Mouse (Mus musculus): ENCODE measurements around the gene Slc16a3.
A peak's percentile ranks its signal among the peaks of the same experiment; 100 is the strongest.

Gene Slc16a3

DNA sequence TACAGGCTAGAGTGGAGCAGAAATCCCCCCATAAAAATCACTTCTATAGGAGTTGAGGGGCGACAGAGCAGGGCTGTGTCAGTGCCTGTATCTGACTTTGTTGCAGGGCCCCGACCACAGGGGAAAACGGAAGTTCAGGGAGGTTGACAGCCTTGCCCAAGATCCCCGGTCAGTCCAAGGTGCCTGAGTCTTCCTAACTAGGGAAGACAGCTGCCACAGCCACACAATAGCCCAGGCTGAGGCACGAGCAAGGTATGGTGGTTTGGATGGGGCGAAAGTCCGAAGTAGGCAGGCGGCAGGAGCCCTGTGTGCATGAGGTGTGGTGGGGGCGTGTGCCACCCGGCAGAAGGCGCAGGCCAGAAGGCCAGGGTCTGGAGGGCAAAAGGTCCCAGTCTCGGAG lies at the start of gene Slc16a3:
TSS of gene Slc16a3 (plus strand) at position 153 of the 400 bp plus-strand sequence.
- DNase-seq (ENCODE audit: low spot score in 2 of 2), result no peak

DNA sequence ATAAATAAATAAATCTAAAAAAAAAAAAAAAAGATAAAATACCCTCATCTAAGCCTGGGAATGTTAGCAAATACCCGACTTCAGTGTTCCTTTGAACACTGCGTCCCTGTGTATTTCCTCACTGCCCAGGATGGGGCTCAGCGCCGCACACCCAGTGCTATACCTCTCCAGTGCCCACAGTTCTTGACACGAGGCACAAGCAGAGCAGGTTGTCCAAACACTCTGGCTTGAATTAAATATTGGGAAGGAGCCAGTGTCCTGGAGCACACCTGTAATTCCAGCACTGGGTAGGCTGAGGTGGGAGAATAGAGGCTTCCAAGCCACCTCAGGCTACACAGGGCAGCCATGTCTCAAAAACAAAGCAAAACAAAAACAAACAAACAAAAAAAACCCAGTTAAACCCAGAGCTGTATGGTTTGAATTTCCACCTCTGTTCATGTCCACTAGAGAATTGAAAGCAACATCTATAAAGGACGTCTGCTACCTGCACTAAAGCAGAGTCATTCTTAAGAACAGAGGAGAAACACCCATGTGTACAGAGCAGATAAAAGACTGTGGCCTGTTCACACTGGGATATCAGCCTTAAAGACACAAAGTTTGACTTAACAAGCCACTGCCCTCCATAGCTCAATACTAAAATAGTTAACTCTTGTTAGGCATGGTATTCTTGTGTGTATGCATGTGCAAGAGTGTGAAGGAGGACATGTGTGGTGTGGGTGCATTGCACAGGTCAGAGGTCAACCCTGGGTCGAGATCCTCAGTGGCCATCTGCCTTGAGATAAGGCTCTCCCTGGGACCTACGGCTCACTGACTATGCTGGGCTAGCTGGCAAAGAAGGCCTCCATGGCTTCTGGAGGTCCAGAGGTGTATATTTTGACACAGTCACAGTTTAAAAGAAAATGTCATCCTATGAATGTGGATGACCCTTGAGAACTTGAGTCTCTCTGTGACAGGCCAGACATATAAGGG lies 47.7 kb upstream of the Slc16a3 start:
- no peak for DNase-seq (ENCODE audit: low spot score in 2 of 2)

DNA sequence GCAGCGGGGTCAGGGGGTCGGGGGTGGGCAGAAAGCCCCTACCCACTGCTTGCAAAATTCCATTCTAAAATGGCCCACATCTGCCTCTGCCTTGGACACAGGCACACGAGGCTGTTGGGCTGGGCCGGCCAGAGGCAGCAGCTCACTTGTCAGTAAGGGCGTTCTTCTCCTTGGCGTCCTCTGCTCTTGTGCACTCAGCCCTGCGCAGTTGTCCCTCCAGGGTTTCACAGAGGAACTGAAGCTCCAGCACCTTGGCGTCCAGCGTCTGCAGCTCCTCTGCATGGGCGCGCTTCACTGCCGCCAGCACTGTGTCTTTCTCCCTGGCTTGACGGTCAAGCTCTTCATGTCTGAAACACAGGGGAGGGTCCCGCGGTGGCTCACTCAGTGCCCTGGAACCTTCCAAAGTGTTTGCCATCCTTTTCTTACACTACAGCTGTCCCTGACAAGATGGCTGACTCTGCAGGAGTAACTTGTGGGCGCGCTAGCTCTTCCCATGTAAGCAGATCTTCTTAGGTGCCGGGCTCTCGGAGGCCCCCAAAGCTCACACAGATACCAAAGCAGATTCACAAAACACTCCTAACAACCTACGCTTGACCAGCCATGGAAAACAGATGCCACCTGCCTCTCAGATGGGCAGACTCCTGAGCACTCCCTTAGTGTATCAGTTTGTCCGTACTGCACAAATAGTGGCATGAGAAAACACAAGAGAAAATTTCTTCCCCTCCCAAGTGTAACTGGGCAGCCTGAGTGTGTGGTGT lies 46.4 kb upstream of the Slc16a3 start:
- no peak for DNase-seq (ENCODE audit: low spot score in 2 of 2)

DNA sequence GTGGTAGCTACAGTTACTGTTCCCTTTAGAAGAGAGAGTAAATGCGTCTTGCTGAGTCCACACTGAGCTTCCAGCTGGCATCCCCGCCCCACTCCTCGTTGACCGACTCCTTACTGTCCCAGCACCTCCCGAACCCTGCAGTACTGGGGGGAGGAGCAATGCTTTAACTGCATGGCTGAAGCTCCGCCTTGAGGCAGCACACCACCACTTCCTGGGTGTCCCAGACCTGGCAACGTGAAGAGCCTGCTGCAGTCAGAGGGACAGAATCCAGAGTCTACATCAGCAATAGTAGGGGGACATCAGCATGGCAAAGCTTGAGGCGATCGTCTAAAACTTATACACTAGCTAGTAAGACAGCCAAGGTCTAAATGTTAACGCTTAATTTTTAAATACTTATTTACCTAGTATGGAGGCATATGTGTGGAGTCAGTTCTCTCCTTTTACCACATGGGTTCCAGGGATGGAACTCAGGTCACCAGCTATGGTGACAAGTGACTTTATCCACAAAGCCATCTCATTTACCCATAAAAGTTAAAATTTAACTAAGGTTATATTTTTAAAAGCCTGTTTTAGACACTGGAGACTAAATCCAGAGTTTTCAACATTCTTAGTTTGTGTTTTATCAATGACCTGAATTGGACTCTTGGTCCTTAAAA lies 45.7 kb upstream of the Slc16a3 start:
- DNase-seq (ENCODE audit: low spot score in 2 of 2), result no peak

DNA sequence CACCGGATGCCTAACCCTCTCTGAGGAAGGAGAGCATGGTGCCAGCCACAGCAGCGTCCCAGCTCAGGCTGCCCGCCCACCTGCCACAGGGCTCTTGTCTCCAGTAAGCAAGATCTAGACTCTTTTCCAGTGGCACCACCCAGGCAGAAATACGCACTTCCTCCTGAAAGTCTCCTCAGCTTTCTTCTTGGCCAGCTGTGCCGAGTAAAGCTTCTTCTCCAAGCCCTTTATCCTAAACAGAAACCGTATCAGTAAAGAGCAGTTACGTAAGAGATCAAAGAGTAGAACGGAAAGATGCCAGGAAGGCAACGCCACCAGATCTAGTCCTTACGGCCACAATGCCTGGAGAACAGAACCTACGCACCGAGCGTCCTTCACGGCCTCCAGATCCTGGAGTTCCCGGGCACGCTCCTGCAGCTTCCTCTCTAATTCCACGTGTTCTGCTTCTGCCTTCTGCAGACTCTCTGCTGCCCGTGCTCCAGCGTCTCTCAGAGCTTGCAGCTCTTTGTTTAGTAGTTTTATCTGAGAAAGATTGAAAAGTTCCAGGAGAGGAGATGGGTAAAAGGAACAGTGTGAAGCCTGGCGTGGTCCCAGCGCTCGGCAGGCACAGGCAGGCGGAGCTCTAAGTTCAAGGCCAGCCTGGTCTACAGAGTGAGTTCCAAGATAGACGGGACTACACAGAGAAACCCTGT lies 45.0 kb upstream of the Slc16a3 start:
- no peak for DNase-seq (ENCODE audit: low spot score in 2 of 2)

DNA sequence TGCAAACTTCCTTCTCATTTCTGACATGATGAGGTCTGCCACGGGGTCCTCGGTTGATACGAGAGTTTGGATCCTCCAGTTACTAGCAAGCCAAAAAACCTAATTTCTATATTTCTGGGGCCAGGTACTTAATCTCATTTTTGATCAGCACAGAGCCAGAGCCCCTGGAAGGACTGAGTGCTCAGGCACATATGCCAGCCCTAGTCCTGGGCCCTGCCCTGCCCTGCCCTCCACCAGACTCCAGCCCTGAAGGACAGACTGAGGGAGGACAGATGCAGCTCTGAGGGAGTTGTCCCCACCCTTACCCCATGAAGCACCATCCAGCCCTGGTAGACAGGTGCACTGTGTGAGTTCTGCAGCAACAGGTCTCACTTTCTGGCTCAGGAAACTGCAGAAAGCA lies 43.7 kb upstream of the Slc16a3 start:
- no peak for DNase-seq (ENCODE audit: low spot score in 2 of 2)

DNA sequence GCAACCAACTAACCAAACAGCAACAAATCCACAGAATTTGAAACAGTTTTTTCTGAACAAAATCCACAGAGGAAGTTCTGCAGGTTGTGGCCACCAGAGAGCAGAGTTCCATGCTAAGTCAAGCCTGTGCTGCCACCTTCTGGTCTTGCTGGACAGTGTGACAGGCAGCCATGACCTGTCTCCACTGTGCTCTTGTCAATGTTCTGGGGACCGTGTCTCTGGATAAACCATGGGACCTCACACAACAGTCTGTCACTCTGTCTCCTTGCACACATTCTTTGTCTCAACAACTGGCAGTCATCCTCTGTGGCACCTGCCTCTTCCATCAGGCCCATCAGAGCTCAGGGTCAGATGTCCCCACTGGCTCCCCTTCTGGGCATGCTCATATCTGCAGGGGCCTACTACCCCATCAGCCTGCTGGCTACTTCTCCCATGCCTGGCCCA lies 42.8 kb upstream of the Slc16a3 start:
- peak; percentile 69 to 77 for DNase-seq (ENCODE audit: low spot score in 2 of 2)

DNA sequence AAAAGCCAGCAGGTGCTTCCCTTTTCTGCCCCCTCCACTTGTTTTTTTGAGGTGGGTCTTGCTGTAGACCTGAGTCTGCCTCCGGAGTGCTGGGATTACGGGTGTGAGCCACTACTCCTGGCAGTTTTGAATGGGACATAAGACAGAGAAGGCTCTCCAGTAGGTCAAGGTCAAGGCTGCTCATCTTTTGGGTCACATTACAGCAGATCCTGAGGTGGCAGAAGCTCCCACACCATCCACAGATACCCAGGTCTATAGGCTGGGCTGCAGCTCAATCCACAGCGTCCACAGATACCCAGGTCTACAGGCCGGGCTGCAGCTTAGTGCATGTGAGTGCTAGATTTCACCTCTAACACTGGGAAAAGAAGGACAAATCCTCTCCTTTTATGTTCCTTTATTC lies 34.5 kb upstream of the Slc16a3 start:
- no peak for DNase-seq (ENCODE audit: low spot score in 2 of 2)

DNA sequence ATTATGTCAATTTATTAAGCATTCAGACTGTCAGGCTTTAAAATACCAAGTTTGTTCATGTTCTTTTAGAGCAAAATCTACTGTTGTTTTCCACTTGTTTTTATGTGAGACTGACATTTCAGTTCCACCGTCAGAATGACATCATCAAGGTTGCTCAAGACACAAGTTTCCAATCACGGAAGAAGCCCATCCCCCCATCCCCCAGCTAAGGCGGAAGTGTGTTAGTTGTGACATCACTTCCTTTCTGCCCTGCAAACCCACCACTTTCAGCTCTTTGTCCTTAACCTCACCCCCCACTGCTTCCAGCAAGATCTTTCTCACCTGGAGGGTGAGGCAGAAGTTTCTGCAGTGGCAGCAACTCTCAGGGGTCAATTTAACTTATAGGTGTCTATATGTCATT lies 31.8 kb upstream of the Slc16a3 start:
- DNase-seq (ENCODE audit: low spot score in 2 of 2), result no peak

DNA sequence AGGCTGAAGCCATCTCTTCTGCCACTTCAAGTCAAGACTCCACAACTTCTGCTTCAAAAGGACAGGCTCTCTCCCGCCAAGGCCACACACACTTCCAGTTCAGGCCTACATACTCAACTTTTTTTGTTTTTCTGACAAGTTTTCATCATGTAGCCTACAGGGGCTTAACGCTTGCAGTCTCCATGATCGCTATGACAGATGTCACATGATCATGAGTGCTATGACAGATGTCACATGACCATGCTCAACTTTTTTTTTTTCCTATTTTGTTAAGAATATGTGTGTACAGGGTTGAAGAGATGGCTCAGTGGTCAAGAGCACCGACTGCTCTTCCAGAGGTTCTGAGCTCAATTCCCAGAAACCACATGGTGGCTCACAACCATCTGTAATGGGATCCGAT lies 30.5 kb upstream of the Slc16a3 start:
- no peak for DNase-seq (ENCODE audit: low spot score in 2 of 2)

DNA sequence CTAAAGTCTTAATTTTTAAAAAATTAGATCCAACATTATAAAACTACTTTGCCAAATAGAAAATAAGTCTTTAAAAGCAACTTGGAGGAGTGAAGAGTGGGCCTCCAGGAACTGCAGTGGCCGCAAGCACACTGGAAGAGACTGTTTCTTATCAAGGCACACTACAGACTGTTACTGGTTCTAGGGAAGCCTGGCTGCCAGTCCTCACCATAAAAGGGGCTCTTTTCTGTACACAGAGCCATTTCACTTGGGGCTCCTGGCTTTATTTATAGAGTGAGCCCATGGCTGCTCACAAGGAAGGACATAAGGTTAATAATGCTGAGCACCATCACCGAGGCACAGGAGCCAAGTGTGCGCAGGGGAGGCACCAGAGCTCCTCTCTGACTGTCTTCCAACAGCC lies 25.8 kb upstream of the Slc16a3 start:
- DNase-seq (ENCODE audit: low spot score in 2 of 2), result no peak

DNA sequence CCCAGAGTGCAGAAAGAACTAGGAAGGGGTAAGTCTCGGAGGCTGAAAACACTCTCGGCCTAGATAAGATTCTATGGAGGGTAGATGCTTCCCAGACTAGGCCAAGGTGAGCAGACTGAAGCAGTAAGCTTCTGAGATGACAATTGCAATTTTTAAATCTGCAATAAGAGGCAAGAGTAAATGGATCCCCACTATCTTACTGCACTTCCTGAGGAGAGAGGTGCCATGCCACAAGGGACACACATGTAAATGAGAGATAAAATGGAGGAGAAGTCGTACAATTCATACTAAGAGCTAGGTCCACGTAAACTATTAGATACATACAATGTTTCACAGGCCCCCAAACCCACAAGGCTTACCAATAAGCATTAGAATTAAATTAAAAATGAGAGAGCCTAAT lies 19.8 kb upstream of the Slc16a3 start:
- DNase-seq (ENCODE audit: low spot score in 2 of 2), result no peak

DNA sequence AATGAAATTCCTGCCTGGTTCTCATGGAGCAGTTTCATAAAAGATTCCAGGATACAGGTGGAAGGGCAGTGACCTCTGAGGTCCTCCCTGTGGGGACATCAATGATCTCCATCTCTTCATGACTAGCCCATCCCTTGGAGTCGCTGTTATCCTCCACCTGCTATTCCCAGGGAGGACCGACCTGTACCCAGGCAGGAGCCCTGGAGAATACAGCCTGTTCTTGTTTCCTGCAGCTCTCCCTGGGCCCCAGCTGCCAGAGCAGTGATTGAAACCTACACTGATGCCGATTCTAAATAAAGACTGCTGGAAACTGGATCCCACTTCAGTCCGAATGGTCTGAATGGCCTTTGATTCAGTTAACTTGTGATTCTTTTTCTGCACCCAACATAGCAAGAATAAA lies 16.8 kb upstream of the Slc16a3 start:
- no peak for DNase-seq (ENCODE audit: low spot score in 2 of 2)

DNA sequence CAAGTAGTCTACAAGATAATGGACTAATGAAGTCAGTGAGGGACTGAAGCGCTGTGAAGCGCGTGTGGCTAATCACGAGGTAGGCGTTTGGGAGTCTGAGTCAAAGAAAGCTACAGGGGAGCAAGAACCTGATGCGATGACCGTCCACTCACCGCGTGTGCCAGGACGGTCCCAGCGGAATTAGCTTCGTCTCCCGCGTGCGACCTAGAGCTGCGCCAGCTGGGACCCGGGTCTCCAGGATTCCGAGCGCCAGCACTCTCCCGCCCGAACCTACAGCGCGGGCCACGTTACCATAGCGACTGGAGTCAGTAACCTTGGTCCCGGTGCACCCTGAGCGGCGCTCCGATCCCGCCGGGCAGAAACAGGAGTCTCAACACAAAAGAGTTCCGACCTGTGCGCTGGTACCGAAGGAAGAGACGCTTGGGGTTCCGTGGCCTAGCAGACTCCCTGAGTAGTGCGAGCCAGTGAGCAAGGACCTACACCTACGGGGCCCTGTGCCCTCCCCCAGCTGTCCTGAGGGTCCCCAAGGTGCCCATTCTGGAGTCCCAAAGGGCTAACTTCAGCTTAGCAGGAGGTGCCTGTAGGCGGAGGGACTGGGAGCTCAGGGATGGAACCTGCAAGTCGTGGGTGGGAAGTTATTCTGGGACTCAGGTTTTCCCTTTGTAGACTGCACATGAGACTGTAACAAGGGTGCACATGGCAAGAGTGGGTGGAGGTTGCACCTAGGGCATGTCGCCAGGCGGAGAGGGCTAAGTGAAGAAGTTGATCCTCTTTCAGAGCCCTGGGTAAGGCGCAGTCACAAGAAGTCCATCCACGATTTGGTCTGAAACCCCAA lies 15.5 kb upstream of the Slc16a3 start, which contains the start of gene Ccdc57:
TSS of gene Ccdc57 (minus strand) at position 309 of the 835 bp plus-strand sequence.
- peak; percentile 95 for DNase-seq (ENCODE audit: low spot score in 2 of 2)

DNA sequence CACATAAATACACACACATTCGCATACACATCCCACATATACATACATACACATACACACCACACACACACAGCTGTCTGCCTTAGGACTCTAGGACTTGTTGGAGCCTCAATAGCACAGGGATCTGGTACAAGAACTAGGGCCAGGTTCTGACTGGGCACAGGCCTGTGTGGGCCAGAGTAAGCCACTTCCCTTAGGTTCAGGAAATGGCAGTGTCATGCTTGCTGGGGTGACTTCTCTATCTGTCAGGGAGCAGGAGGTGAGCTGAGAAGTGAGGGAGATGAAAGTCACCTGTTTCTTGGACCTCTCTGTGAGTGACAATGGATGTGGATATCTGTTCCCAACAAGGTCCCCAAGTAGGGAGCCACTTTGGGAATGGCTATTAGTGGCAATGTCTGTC lies 10.3 kb upstream of the Slc16a3 start:
- no peak for DNase-seq (ENCODE audit: low spot score in 2 of 2)

DNA sequence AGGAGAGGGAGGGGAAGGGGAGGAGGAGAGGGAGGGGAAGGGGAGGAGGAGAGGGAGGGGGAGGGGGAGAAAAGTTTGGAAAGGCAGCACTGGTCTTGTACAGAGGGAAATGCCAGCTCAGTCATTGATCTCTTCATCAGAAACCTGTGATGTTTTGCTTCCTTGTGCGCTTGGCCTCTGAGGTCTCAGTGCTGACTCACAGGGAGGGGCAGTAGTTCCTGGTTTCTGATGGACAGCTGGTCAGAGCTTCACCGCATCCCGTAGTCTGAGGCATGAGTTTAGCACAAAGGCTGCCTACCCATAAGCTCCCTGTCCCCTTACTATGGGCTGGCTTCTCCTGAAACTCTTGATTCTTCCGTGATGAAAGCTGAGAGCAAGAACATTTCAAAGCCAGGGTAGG lies 9.5 kb upstream of the Slc16a3 start:
- DNase-seq (ENCODE audit: low spot score in 2 of 2), result no peak

DNA sequence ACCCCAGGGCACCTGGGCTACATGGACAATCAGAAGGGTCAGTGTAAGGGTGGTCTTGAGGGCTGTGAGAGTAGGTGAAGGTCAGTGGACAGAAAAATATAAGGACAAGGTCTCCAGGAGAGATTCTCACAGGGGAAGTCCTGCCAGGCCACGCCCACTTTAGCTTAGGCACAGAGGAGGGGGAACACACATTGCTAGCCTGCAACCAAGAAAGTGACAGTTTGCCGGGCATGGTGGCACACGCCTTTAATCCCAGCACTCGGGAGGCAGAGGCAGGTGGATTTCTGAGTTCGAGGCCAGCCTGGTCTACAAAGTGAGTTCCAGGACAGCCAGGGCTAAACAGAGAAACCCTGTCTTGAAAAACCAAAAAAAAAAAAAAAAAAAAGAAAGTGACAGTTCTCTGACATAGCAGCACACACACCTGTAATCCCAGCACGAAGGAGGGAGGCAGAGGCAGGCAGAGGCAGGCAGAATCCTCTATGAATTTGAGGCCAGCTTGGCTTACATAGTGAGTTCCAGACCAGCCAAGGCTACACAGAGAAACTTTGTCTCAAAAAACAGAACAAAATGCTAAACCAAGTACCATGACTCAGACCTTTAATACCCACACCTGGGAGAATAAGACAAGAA lies 8.5 kb upstream of the Slc16a3 start:
- DNase-seq (ENCODE audit: low spot score in 2 of 2), result no peak

DNA sequence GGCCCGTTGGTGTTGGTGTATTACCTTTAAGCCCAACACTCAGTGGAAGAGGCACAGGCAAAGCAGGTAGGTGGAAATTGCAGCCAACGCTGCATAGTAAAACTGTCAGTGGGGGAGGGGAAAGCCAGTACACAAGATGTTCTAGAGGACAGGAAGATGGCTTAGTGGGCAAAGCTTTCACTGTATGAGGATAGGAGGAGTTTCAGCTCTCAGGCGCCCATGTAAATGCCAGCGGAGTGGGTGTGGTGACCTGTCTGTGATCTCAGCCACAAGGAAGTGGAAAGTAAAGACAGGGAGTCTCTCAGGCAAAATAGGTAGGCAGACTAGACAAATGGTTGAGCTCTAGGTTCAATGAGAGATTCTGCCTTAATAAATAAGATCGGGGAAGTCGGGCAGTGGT lies 7.3 kb upstream of the Slc16a3 start:
- DNase-seq (ENCODE audit: low spot score in 2 of 2), result no peak

DNA sequence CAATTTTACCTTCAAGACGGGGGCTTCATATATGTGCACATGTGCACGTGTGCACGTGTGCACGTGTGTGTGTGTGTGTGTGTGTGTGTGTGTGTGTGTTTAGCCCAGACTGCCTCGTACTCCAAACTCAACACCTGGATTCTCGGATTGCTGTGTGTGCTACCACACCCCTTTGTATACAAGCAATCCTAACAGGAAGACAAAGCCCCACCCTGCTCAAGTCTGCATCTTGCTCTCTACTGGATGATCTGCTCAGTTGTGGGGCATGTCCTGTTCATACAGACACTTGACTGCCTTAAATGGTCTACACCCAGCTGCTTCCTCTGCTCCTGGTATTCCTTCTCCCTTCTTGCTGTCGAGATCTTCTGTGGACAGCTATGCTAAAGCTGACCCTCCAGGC lies 3.0 kb upstream of the Slc16a3 start:
- DNase-seq (ENCODE audit: low spot score in 2 of 2), result no peak

DNA sequence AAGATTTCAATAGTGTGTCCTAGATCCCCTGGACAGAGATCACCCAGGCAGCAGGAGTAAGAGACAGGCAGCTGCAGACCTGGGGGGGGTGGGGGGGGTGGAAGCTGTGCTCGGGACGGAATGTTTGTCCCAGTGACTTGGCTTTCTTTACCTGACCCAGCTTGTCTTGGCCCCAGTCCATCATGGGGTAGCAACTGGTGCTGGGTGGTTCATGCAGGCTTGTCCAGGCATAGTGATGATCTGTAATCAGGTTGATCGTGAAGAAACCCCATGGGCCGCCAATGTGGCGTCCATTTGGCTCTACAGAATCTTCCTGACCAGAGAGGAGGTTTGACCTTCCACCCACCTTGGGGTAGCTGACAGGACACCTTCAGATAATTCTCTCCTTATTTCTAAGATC lies 2.4 kb upstream of the Slc16a3 start:
- DNase-seq (ENCODE audit: low spot score in 2 of 2), result no peak
